Comparison of ENCODE assay signal across 16 mouse cellular contexts in the genomic region with DNA sequence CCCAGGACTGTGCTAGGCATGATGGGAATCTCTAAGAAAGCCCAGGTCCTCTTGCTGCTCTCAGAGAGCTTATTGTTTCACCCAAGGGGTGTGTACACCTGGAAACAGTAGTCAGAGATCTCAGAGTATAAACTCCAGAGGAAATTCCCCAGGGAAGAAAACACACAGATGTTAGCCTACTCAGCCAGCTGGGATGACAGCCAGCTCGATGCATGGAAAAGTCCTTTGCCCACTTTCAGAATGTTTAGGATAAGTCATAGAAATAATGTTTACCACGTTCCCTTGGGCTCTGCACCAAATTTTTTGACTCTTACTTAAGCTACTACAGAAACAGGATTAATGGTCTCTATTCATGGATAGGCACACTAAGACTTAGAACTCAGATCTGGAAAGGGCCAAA.
"Had no signal": no experiment of that assay in that cellular context is flagged by ENCODE, and none has a peak within 500 bp of the region (broad histone marks: within the 10 kb centered on the region; RNA-seq: fewer than 3 reads in every experiment).

No protein-coding gene starts in this region.

- H3K36me3 ChIP-seq: midbrain, embryonic 13.5 days; midbrain, embryonic 15.5 days; neural tube, embryonic 12.5 days; stomach, embryonic 15.5 days had no signal

- H3K4me2 ChIP-seq: midbrain, embryonic 11.5 days; midbrain, embryonic 13.5 days; midbrain, embryonic 15.5 days; neural tube, embryonic 12.5 days; stomach, embryonic 15.5 days had no signal

- H3K9me3 ChIP-seq: midbrain, embryonic 13.5 days; midbrain, embryonic 15.5 days; neural tube, embryonic 12.5 days; stomach, embryonic 15.5 days had no signal

- H3K4me1 ChIP-seq: megakaryocyte, embryonic 14.5 days; midbrain, embryonic 13.5 days; midbrain, embryonic 15.5 days; neural tube, embryonic 12.5 days; stomach, embryonic 15.5 days had no signal

- ATAC-seq: liver, postnatal 0 days; midbrain, embryonic 13.5 days; midbrain, embryonic 15.5 days had no signal

- H3K27ac ChIP-seq: macrophage; midbrain, embryonic 13.5 days; midbrain, embryonic 15.5 days; neural tube, embryonic 12.5 days; stomach, embryonic 15.5 days; stomach, postnatal 0 days had no signal

- H3K9ac ChIP-seq: liver, postnatal 0 days; midbrain, embryonic 13.5 days; midbrain, embryonic 15.5 days; neural tube, embryonic 12.5 days; stomach, embryonic 15.5 days had no signal

- H3K27me3 ChIP-seq: megakaryocyte, embryonic 14.5 days; midbrain, embryonic 15.5 days; neural tube, embryonic 12.5 days; stomach, embryonic 15.5 days had no signal

- DNase-seq: liver, postnatal 0 days; lung, adult 2 months; lung, postnatal 14 days; lung, postnatal 36 days; right cerebral cortex, postnatal 14 days; thymus, adult 2 months; thymus, postnatal 25 days; thymus, postnatal 4 days had no signal

- H3K4me3 ChIP-seq: megakaryocyte, embryonic 14.5 days; midbrain, embryonic 13.5 days; midbrain, embryonic 15.5 days; neural tube, embryonic 12.5 days; stomach, embryonic 15.5 days had no signal
